Mouse (Mus musculus) thymus, postnatal 25 days (tissue): ENCODE data around the gene Pqlc3.
A peak's percentile ranks its signal among the peaks of the same experiment; 100 is the strongest.
"Not testable (repeated sequence)": the region's sequence is repeated elsewhere in the genome, so short reads cannot be mapped to it uniquely, and the experiment has no call there.

Experiments used
- DNase-seq: peaks from one replicate; pipeline ENCODE4 v3.0.0; 2022

Pqlc3 gene

GRCm38 (mm10) chr12:16999739-17000497 lies at the start of gene Pqlc3:
Pqlc3 (minus strand) TSS chr12:17000408.
- peak; percentile 93 for DNase-seq

- no peak for DNase-seq
Observed at GRCm38 (mm10) chr12:17049796-17050195, 49.6 kb upstream of the Pqlc3 start.

GRCm38 (mm10) chr12:17048979-17049612 lies 48.9 kb upstream of the Pqlc3 start:
- no peak for DNase-seq

GRCm38 (mm10) chr12:17043311-17043710 lies 43.1 kb upstream of the Pqlc3 start:
- DNase-seq: no peak

GRCm38 (mm10) chr12:17040567-17040966 lies 40.4 kb upstream of the Pqlc3 start:
- no peak for DNase-seq

GRCm38 (mm10) chr12:17039415-17039814 lies 39.2 kb upstream of the Pqlc3 start:
- DNase-seq: no peak

GRCm38 (mm10) chr12:17038246-17038645 lies 38.0 kb upstream of the Pqlc3 start:
- DNase-seq: no peak

GRCm38 (mm10) chr12:17037053-17037610 lies 36.9 kb upstream of the Pqlc3 start:
- no peak for DNase-seq

GRCm38 (mm10) chr12:17036532-17036931 lies 36.3 kb upstream of the Pqlc3 start:
- DNase-seq: no peak

GRCm38 (mm10) chr12:17035128-17035527 lies 34.9 kb upstream of the Pqlc3 start:
- DNase-seq: peak; percentile 58

GRCm38 (mm10) chr12:17034671-17035070 lies 34.5 kb upstream of the Pqlc3 start:
- DNase-seq: no peak

- peak; percentile 32 for DNase-seq
Observed at GRCm38 (mm10) chr12:17033464-17033841, 33.2 kb upstream of the Pqlc3 start.

- DNase-seq: peak; percentile 74
Observed at GRCm38 (mm10) chr12:17032694-17033463, 32.7 kb upstream of the Pqlc3 start.

- no peak for DNase-seq
Observed at GRCm38 (mm10) chr12:17024554-17025110, 24.4 kb upstream of the Pqlc3 start.

GRCm38 (mm10) chr12:17022145-17022544 lies 21.9 kb upstream of the Pqlc3 start:
- DNase-seq: no peak

- not testable (repeated sequence) for DNase-seq
Observed at GRCm38 (mm10) chr12:17021125-17021524, 20.9 kb upstream of the Pqlc3 start.

- DNase-seq: peak; percentile 62
Observed at GRCm38 (mm10) chr12:17018468-17018867, 18.3 kb upstream of the Pqlc3 start.

GRCm38 (mm10) chr12:17015711-17016110 lies 15.5 kb upstream of the Pqlc3 start:
- DNase-seq: no peak

- DNase-seq: no peak
Observed at GRCm38 (mm10) chr12:17012067-17012899, 12.1 kb upstream of the Pqlc3 start.

- DNase-seq: peak; percentile 85
Observed at GRCm38 (mm10) chr12:17011100-17011870, 11.1 kb upstream of the Pqlc3 start, which contains the start of gene 2410004P03Rik. 2410004P03Rik (minus strand) TSS chr12:17011727.

- DNase-seq: no peak
Observed at GRCm38 (mm10) chr12:17009466-17009865, 9.3 kb upstream of the Pqlc3 start.
